Mouse (Mus musculus): ENCODE results near the gene Lrsam1.

DNA sequence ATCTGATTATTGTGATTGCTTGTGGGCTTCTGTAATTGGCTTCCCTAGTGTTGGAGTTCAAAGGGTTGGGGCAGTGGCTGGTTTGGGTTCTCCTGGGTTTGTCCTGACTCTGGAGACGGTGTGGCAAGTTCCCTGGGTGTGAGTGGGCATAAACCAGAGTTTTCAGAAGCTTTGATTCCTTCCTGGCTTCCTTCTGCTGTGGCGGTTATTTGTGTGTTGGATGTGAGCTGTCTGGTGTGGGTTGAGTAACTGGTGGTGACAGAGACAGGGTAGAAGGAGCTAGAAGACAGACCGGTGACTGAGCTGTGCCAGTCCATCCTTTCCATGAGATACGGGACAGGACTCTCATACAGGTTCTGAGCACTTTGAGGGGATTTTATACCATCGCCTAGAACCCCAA lies 81.8 kb downstream of the Lrsam1 start:
- TF ChIP-seq CTCF (IDR thresholded peaks at IDR 0.05; ENCODE audit: low read depth): no peak
- TF ChIP-seq EP300 (optimal IDR thresholded peaks at IDR 0.05): no peak
